30 mouse cellular contexts compared by ENCODE assay signal in genomic region chr11:97591910-97592309, GRCm38 (mm10). TPM values are rescaled to one million over a fixed set of nuclear protein-coding genes. Genes with fewer than 3 reads are reported as not detected.
A peak's percentile ranks its signal among the peaks of the same experiment; 100 is the strongest.
DNase-seq lines count a peak whose midpoint lies in the region; ATAC-seq and TF ChIP-seq lines count a peak whose summit lies in the region.
"Had no signal": no experiment of that assay in that cellular context is flagged by ENCODE, and none has a peak within 500 bp of the region (broad histone marks: within the 10 kb centered on the region; RNA-seq: fewer than 3 reads in every experiment).

No protein-coding gene starts in this region.

- no peak overlapping the region for H3K9ac ChIP-seq in hindbrain, embryonic 14.5 days
- H3K9ac ChIP-seq: forebrain, embryonic 13.5 days; heart, embryonic 12.5 days; liver, embryonic 13.5 days; stomach, embryonic 15.5 days had no signal

- 29% methylated on average over 5 of the region's 5 CpGs for WGBS in hindbrain, embryonic 10.5 days
- 23% methylated on average over 5 of the region's 5 CpGs for WGBS in hindbrain, embryonic 14.5 days

- no peak overlapping the region for H3K4me3 ChIP-seq in hindbrain, embryonic 10.5 days
- H3K4me3 ChIP-seq in hindbrain, embryonic 14.5 days (replicated peaks; ENCODE audit: low read length), result no peak overlapping the region
- H3K4me3 ChIP-seq: forebrain, embryonic 13.5 days; heart, adult 2 months; heart, embryonic 12.5 days; liver, embryonic 13.5 days; stomach, embryonic 15.5 days had no signal

- peak overlapping the region; percentile 3; the same call in 1 of the 2 replicates for H3K27ac ChIP-seq in hindbrain, embryonic 10.5 days
- no peak overlapping the region for H3K27ac ChIP-seq in hindbrain, embryonic 14.5 days
- H3K27ac ChIP-seq: forebrain, embryonic 13.5 days; heart, adult 2 months; liver, embryonic 13.5 days; stomach, embryonic 15.5 days had no signal

- TF ChIP-seq CTCF in Patski (IDR thresholded peaks at IDR 0.05), result no peak

- ATAC-seq in hindbrain, embryonic 14.5 days (ENCODE audit: low FRiP score), result no peak
- ATAC-seq in Patski, result peak; percentile 47
- peak; percentile 64 to 75; a peak in 3 of 4 replicates for ATAC-seq in hematopoietic stem cell, adult 5-6 weeks (replicated peaks in 1 of 2; ENCODE audit: insufficient read depth in 1 of 2, low FRiP score in 2 of 2, low TSS enrichment in 1 of 2, low read depth in 1 of 2, poor library complexity in 2 of 2, severe bottlenecking in 2 of 2)
- ATAC-seq: activated CD4-positive, CD25-positive, alpha-beta regulatory T cell, adult 4 months; forebrain, embryonic 13.5 days; hindbrain, embryonic 16.5 days; lung, postnatal 0 days; midbrain, embryonic 16.5 days had no signal

- POLR2A ChIA-PET in Patski (lab: Charles Lee), result interaction anchor here (0.7 kb wide), 1 partner anchor 12 kb away, joined by 3 read pairs; no protein-coding TSS in a partner anchor

- CTCF ChIA-PET in Patski (lab: Charles Lee), result no interaction called here

- peaks cover 36% of the 10 kb centered on the region for H3K27me3 ChIP-seq in hindbrain, embryonic 10.5 days (ENCODE audit: insufficient read depth, poor library complexity, severe bottlenecking)
- no peaks in the 10 kb centered on the region for H3K27me3 ChIP-seq in hindbrain, embryonic 14.5 days (ENCODE audit: control insufficient read depth, insufficient read depth, low read length)
- peaks cover 9% of the 10 kb centered on the region for H3K27me3 ChIP-seq in Patski

- H3K4me2 ChIP-seq in hindbrain, embryonic 14.5 days (replicated peaks), result no peak overlapping the region
- H3K4me2 ChIP-seq: forebrain, embryonic 13.5 days; heart, embryonic 12.5 days; liver, embryonic 13.5 days; stomach, embryonic 15.5 days had no signal

- in situ Hi-C loops in Patski (cut with MboI; ENCODE audit: low pct_unique_long_range_greater_than_20kb), result no loop called here

- no peaks in the 10 kb centered on the region for H3K36me3 ChIP-seq in hindbrain, embryonic 10.5 days
- no peaks in the 10 kb centered on the region for H3K36me3 ChIP-seq in hindbrain, embryonic 14.5 days (replicated peaks; ENCODE audit: control insufficient read depth, insufficient read depth)
- H3K36me3 ChIP-seq: heart, embryonic 12.5 days; liver, embryonic 13.5 days; stomach, embryonic 15.5 days had no signal

- H3K9me3 ChIP-seq in hindbrain, embryonic 10.5 days, result no peaks in the 10 kb centered on the region
- no peaks in the 10 kb centered on the region for H3K9me3 ChIP-seq in hindbrain, embryonic 14.5 days (ENCODE audit: control insufficient read depth, low read length)
- H3K9me3 ChIP-seq: forebrain, embryonic 13.5 days; heart, embryonic 12.5 days; liver, embryonic 13.5 days; stomach, embryonic 15.5 days had no signal

- peaks cover 24% of the 10 kb centered on the region for H3K4me1 ChIP-seq in hindbrain, embryonic 10.5 days (replicated peaks)
- H3K4me1 ChIP-seq in hindbrain, embryonic 14.5 days (replicated peaks; ENCODE audit: control insufficient read depth, insufficient read depth, low read length), result 0 out of 2 replicates have a peak, but pooled peaks cover 5% of the 10 kb centered on the region
- H3K4me1 ChIP-seq: liver, embryonic 13.5 days had no signal

- no peak for DNase-seq in hindbrain, embryonic 10.5 days (ENCODE audit: low spot score)
- DNase-seq in hindbrain, embryonic 14.5 days (ENCODE audit: low spot score), result no peak
- DNase-seq in kidney, postnatal 4 days, result peak; percentile 44 to 57
- no peak for DNase-seq in kidney, postnatal 25 days
- no peak for DNase-seq in Patski (ENCODE audit: low read depth, low spot score)
- DNase-seq in layer of hippocampus, adult 9-11 months, result no peak
- no peak for DNase-seq in lung, postnatal 25 days (ENCODE audit: low spot score)
- DNase-seq: adrenal gland, adult 2 months; adrenal gland, postnatal 36 days; cerebellum, adult 8-10 months; cerebellum, postnatal 25 days; gastrocnemius, postnatal 25 days; heart, adult 2 months; heart, postnatal 4 days; kidney, postnatal 36 days; layer of hippocampus, postnatal 36 days; left cerebral cortex, postnatal 4 days; liver, embryonic 13.5 days; lung, adult 18-20 months; right cerebral cortex, postnatal 25 days; thymus, postnatal 14 days had no signal

RNA-seq across cellular contexts. Expression of gene Srcin1, which starts 15.9 kb away (rescaled TPM):
- 0.76 and 1.8 TPM in 2 replicates for polyA plus RNA-seq in hindbrain, embryonic 10.5 days (2016; fragmentation: Nextera tagmentation; extraction: Ambion mirVana)
- 9.1 and 11.8 TPM in 2 replicates for polyA plus RNA-seq in hindbrain, embryonic 14.5 days (2014; fragmentation: Nextera tagmentation; extraction: Ambion mirVana)
- polyA plus RNA-seq in Patski (2021), result 1.8 TPM
- not detected in 2 replicates for total RNA-seq in hematopoietic stem cell, adult 5-6 weeks (2017)
- polyA plus RNA-seq: activated CD4-positive, CD25-positive, alpha-beta regulatory T cell, adult 4 months; heart, embryonic 12.5 days; heart, postnatal 0 days; liver, embryonic 13.5 days had no signal

RNA-seq across cellular contexts. Expression of gene Epop, which starts 37.6 kb away (rescaled TPM):
- 13.4 and 14.3 TPM in 2 replicates for polyA plus RNA-seq in hindbrain, embryonic 10.5 days (2016; fragmentation: Nextera tagmentation; extraction: Ambion mirVana)
- polyA plus RNA-seq in hindbrain, embryonic 14.5 days (2014; fragmentation: Nextera tagmentation; extraction: Ambion mirVana), result 1.8 and 2.6 TPM in 2 replicates
- 5.3 TPM for polyA plus RNA-seq in Patski (2021)
- total RNA-seq in hematopoietic stem cell, adult 5-6 weeks (2017), result 2.1 and 2.2 TPM in 2 replicates

Comparison
In these comparisons a context has a peak if more than half of its experiments do, and no peak if none do; other contexts are left out.
1. DNase-seq: peak in kidney, postnatal 4 days (2 of 2); none in hindbrain, embryonic 10.5 days (single experiment), hindbrain, embryonic 14.5 days (single experiment), kidney, postnatal 25 days (0 of 2), Patski (single experiment), layer of hippocampus, adult 9-11 months (single experiment) and lung, postnatal 25 days (single experiment).